Mouse (Mus musculus): ENCODE measurements around the gene Osbpl9. TPM values are rescaled to one million over a fixed set of nuclear protein-coding genes. Genes with fewer than 3 reads are reported as not detected.

Osbpl9 gene
- total and polyA plus RNA-seq, 2 experiments from 2014 or later = 56.9 to 74.9 TPM

DNA sequence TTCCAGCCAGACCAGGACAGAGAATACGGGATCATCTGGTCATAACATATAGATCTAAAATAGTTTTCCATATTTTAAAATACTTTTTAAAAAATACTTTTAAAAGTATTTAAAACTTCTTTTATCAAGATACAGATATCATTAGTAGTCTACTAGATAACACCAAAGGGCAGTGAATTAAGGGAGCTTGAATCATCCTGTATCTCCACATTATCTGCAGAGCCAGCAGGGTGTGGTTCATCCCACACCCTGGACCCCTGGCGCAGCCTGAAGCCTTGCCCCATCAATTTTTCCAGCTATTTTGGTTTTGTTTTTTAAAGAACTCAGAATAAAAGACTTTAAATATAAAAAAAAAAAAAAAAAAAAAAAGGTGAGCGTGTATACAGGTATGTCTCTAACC is 103.2 kb downstream of the Osbpl9 start:
- no peaks in the 10 kb centered on the region for H3K4me1 ChIP-seq (ENCODE audit: insufficient read depth, low read length)
- no peak overlapping the region for H3K9ac ChIP-seq (replicated peaks; ENCODE audit: low read length, poor library complexity, severe bottlenecking)
- H3K36me3 ChIP-seq (ENCODE audit: insufficient read depth, low read length) = peaks cover 5% of the 10 kb centered on the region
- no peak overlapping the region for H3K4me2 ChIP-seq (ENCODE audit: low read depth, low read length, poor library complexity, severe bottlenecking)
- H3K27me3 ChIP-seq (ENCODE audit: insufficient read depth, low read length) = no peaks in the 10 kb centered on the region
- no peak for ATAC-seq (ENCODE audit: low FRiP score)
- H3K9me3 ChIP-seq (ENCODE audit: low read length) = no peaks in the 10 kb centered on the region
- WGBS = 92% methylated on average over 3 of the region's 3 CpGs
- no peak for DNase-seq (ENCODE audit: low spot score)
- H3K4me3 ChIP-seq (ENCODE audit: low read depth, low read length) = no peak overlapping the region
- no peak for TF ChIP-seq CTCF (IDR thresholded peaks at IDR 0.05)
- H3K27ac ChIP-seq (ENCODE audit: low read depth, low read length) = no peak overlapping the region

DNA sequence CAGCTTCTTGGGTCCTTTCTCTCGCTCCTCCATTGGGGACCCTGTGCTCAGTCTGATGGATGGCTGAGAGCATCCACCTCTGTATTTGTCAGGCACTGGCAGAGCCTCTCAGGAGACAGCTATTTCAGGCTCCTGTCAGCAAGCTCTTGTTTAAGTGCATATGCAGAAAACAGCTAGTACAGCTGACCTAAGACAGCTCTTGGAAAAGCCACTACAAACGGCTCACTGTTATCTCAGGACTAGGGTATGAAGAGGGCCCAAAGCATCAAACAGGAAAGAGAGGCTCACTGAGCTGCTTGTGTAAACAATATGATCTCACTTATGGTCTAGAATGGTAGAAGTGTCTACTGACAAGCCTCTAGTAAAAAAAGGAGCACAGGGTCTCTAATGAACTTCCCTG is 107.8 kb downstream of the Osbpl9 start:
- Histone ChIP-seq H3K4me3 (ENCODE audit: low read depth, low read length) (no peak overlapping the region), H3K27ac (ENCODE audit: low read depth, low read length) (no peak overlapping the region), H3K4me1 (ENCODE audit: insufficient read depth, low read length) (no peaks in the 10 kb centered on the region), H3K27me3 (ENCODE audit: insufficient read depth, low read length) (no peaks in the 10 kb centered on the region), H3K4me2 (ENCODE audit: low read depth, low read length, poor library complexity, severe bottlenecking) (no peak overlapping the region), H3K36me3 (ENCODE audit: insufficient read depth, low read length) (no peaks in the 10 kb centered on the region), H3K9me3 (ENCODE audit: low read length) (no peaks in the 10 kb centered on the region), H3K9ac (replicated peaks; ENCODE audit: low read length, poor library complexity, severe bottlenecking) (no peak overlapping the region)
- WGBS = 76% methylated on average over 2 of the region's 2 CpGs
- no peak for TF ChIP-seq CTCF (IDR thresholded peaks at IDR 0.05)
- no peak for ATAC-seq (ENCODE audit: low FRiP score)
- no peak for DNase-seq (ENCODE audit: low spot score)

DNA sequence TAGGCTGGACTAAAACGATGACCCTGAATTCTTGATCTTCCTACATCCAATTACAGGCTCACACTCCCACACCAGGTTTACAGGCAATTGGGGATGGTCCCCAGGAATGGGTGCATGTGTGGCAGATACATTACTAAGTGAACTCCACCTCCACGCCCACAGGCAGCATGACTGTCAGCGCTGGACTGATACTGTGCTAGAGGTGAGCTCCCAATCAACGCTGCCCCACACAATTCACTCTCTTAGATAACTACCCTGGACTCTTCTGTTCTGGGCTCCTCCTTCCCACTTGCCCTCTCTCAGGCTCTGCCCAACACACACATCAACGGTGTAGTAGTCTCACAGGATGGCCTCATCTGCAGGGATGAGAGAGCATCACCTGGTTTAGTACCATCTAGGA is 109.7 kb downstream of the Osbpl9 start:
- WGBS = 91% methylated on average over 5 of the region's 5 CpGs
- H3K4me1 ChIP-seq (ENCODE audit: insufficient read depth, low read length) = no peaks in the 10 kb centered on the region
- H3K4me2 ChIP-seq (ENCODE audit: low read depth, low read length, poor library complexity, severe bottlenecking) = no peak overlapping the region
- H3K27me3 ChIP-seq (ENCODE audit: insufficient read depth, low read length) = no peaks in the 10 kb centered on the region
- H3K36me3 ChIP-seq (ENCODE audit: insufficient read depth, low read length) = no peaks in the 10 kb centered on the region
- H3K4me3 ChIP-seq (ENCODE audit: low read depth, low read length) = no peak overlapping the region
- DNase-seq (ENCODE audit: low spot score) (no peak), ATAC-seq (ENCODE audit: low FRiP score) (no peak)
- no peak for TF ChIP-seq CTCF (IDR thresholded peaks at IDR 0.05)
- no peak overlapping the region for H3K27ac ChIP-seq (ENCODE audit: low read depth, low read length)
- H3K9me3 ChIP-seq (ENCODE audit: low read length) = no peaks in the 10 kb centered on the region
- no peak overlapping the region for H3K9ac ChIP-seq (replicated peaks; ENCODE audit: low read length, poor library complexity, severe bottlenecking)

DNA sequence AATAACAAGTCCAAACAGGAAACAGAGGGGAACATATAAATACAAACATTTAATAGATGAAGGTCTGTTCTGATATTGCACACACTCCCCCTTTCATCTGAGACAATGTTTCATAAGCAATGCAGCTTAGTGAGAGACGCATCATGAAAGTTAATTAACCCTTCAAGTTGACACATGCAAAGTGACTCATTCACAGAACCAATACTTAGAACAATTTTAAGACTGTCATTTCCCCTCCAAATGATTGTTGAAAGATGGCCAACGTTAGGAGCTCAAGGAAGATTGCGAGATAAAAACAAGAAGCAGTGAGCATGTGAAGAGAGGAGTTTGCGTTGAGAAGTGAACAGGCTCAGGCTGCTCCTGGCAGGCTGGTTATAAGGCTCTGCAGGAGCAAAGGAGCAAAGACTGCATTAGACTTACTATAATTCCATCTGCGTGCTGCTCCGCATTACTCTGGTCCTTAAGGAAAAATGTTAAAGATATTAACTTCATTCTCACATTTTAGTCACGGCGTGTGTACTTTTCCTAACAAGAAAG is 110.8 kb downstream of the Osbpl9 start:
- H3K27me3 ChIP-seq (ENCODE audit: insufficient read depth, low read length) = no peaks in the 10 kb centered on the region
- no peak overlapping the region for H3K4me2 ChIP-seq (ENCODE audit: low read depth, low read length, poor library complexity, severe bottlenecking)
- H3K9me3 ChIP-seq (ENCODE audit: low read length) = no peaks in the 10 kb centered on the region
- H3K36me3 ChIP-seq (ENCODE audit: insufficient read depth, low read length) = no peaks in the 10 kb centered on the region
- H3K9ac ChIP-seq (replicated peaks; ENCODE audit: low read length, poor library complexity, severe bottlenecking) = no peak overlapping the region
- WGBS = 83% methylated on average over 8 of the region's 8 CpGs
- no peak for TF ChIP-seq CTCF (IDR thresholded peaks at IDR 0.05)
- H3K27ac ChIP-seq (ENCODE audit: low read depth, low read length) = no peak overlapping the region
- no peak for ATAC-seq (ENCODE audit: low FRiP score)
- DNase-seq (ENCODE audit: low spot score) = no peak
- H3K4me1 ChIP-seq (ENCODE audit: insufficient read depth, low read length) = no peaks in the 10 kb centered on the region
- H3K4me3 ChIP-seq (ENCODE audit: low read depth, low read length) = no peak overlapping the region

DNA sequence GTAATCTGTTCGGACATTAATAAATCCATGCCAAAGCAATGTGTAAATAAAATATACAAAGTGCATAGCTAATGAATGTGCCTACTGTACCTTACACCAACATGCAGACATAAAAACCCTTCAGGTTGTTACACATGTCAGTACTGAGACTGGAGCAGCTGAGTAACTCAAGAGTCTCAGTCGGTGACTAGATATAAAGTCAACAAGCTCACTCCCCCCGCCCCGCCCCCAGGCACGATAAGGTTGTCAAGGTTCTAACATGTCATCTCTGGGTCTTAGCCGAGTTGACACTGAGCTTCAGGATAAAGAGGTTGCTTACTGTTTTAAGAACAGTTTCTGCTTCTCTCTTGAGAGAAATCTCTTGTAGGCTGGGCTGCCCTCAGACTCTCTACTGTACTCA is 112.1 kb downstream of the Osbpl9 start:
- Histone ChIP-seq H3K36me3 (ENCODE audit: insufficient read depth, low read length) (peaks cover 3% of the 10 kb centered on the region; the same call in 1 of the 2 replicates), H3K9ac (replicated peaks; ENCODE audit: low read length, poor library complexity, severe bottlenecking) (no peak overlapping the region), H3K27me3 (ENCODE audit: insufficient read depth, low read length) (no peaks in the 10 kb centered on the region), H3K4me1 (ENCODE audit: insufficient read depth, low read length) (no peaks in the 10 kb centered on the region), H3K4me2 (ENCODE audit: low read depth, low read length, poor library complexity, severe bottlenecking) (no peak overlapping the region), H3K4me3 (ENCODE audit: low read depth, low read length) (no peak overlapping the region), H3K9me3 (ENCODE audit: low read length) (no peaks in the 10 kb centered on the region), H3K27ac (ENCODE audit: low read depth, low read length) (no peak overlapping the region)
- no peak for TF ChIP-seq CTCF (IDR thresholded peaks at IDR 0.05)
- no peak for DNase-seq (ENCODE audit: low spot score)
- no peak for ATAC-seq (ENCODE audit: low FRiP score)
- WGBS = 76% methylated on average over 6 of the region's 6 CpGs

DNA sequence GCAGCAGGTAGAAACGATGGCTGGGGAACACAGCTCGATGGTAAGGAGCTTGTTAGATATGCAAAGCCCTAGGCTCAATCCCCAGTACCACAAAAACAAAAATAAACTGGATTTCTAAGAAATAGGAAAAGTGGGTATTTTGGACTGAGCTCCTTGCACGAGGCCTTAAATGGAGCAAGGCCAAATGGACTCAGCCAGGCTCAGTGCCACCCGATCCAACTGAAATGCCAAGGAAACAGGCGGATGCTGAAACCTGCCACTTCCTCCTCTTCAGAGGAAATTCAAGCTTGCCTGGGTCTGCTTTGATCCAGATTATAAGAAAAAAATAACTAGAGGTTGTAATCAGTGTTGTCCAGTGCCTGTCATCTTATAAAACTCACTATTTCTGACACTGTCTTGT is 112.9 kb downstream of the Osbpl9 start:
- DNase-seq (ENCODE audit: low spot score) = no peak
- Histone ChIP-seq H3K27ac (ENCODE audit: low read depth, low read length) (no peak overlapping the region), H3K4me1 (ENCODE audit: insufficient read depth, low read length) (no peaks in the 10 kb centered on the region), H3K4me2 (ENCODE audit: low read depth, low read length, poor library complexity, severe bottlenecking) (no peak overlapping the region), H3K36me3 (ENCODE audit: insufficient read depth, low read length) (peaks cover 3% of the 10 kb centered on the region; the same call in 1 of the 2 replicates), H3K9me3 (ENCODE audit: low read length) (no peaks in the 10 kb centered on the region), H3K9ac (replicated peaks; ENCODE audit: low read length, poor library complexity, severe bottlenecking) (no peak overlapping the region), H3K4me3 (ENCODE audit: low read depth, low read length) (no peak overlapping the region), H3K27me3 (ENCODE audit: insufficient read depth, low read length) (no peaks in the 10 kb centered on the region)
- WGBS = 80% methylated on average over 5 of the region's 5 CpGs
- no peak for TF ChIP-seq CTCF (IDR thresholded peaks at IDR 0.05)
- ATAC-seq (ENCODE audit: low FRiP score) = no peak

Measured in midbrain, postnatal 0 days (tissue).